Mouse (Mus musculus) mouse embryonic stem cell (cell line): ENCODE results near the gene Bnip3.

Experiments
- in situ Hi-C, 2 experiments: fragments of 300-500 bp; cut with MboI; formaldehyde crosslinking; loops; 1 replicate in 1 of 2; 3 replicates in 1 of 2; pipeline ENCODE4 v1.14.3; 2019 to 2020; ENCODE audit warnings: low sequenced_read_pairs in 2 of 2, low pct_unique_long_range_greater_than_20kb in 1 of 2, mixed read lengths in 1 of 2; ENCODE audit not compliant: unreplicated experiment in 1 of 2

Bnip3 gene

DNA sequence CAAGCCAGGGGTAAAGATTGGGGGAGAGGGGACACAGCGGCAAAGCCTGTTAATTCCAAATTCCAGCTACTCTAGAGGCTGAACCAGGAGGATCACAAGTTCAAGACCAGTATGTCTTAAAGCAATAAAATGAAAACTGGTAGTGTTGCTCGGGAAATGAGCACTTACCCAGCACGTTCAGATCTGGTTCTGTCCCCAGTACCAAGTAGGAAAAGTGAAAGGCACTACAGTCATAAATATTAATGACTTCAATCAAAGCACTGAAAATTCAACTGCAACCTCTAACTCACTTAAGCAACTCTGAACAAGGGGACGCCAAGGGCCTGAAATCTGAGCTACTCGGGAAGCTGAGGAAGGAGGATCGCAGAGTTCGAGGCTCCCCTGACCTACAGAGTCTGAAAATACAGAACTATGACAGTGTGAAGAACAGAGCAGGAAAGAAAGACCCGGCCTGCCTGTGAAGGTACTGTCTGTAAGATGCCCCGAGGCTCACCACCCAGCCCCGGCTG, 497 bp downstream of the Bnip3 start:
- in situ Hi-C loops: no loop called here

- in situ Hi-C loops: no loop called here
Measured at GRCm38 (mm10) chr7:138907976-138908375, 1.3 kb downstream of the Bnip3 start.

DNA sequence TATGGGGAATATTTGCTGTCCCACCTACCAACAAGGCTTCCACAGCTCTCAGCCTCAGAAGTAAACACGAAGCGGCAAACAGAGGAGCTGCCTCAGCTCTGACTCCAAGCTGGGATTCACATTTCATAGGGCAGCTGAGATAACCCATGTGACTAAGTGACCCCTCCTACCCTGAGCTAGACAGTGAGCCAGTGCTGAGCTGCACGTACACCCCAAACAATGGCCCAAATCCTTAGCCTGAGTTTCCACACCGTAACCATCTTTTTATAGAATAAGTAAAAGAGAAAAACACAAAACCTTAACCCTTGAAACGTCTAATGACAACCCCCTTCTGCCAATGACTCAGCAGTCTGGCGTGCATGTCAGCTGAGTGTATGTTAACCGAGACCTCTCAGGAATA, 2.3 kb downstream of the Bnip3 start:
- in situ Hi-C loops: no loop called here

DNA sequence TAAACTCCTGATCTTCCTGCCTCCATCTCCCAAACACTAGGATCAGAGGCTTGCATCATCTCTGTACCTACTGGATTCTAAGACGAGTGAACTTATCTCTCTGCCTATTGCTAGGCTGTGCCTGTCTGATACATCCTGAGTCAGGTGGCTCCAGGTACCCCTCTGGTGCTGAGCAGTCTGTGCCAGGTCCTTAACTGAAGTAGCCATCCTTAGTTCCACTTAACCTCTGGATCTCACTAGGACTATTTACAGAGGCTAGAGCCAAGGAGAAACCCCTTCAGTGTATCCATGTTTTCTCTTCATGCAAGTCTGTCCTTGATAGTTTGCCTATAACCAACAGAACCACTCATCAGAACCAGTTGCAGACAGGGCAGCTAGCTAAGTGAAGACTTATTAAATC, 2.9 kb downstream of the Bnip3 start:
- in situ Hi-C loops: no loop called here

- in situ Hi-C loops: no loop called here
Measured at GRCm38 (mm10) chr7:138903886-138904435, 5.4 kb downstream of the Bnip3 start.

- in situ Hi-C loops: no loop called here
Measured at GRCm38 (mm10) chr7:138898743-138899142, 10.6 kb downstream of the Bnip3 start.

DNA sequence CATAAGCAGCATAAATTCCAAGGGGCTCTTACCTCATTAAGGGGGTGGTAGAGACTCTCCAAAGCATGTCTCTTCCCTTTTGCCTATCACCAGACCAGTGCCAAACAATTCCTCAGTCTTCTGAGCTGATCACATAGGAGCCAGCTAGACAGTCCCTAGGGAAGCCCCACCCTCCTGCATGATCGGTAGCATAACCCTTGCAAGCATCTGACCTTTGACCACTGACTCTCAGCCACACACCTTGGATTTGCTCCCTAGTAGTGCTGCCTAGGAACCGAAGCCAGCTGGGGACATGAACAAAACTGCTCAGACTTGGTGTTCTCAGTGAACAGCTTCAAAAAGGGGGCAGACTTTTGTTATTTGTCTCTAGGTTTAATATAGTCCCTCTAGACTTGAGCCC, 11.2 kb downstream of the Bnip3 start:
- in situ Hi-C loops: no loop called here

DNA sequence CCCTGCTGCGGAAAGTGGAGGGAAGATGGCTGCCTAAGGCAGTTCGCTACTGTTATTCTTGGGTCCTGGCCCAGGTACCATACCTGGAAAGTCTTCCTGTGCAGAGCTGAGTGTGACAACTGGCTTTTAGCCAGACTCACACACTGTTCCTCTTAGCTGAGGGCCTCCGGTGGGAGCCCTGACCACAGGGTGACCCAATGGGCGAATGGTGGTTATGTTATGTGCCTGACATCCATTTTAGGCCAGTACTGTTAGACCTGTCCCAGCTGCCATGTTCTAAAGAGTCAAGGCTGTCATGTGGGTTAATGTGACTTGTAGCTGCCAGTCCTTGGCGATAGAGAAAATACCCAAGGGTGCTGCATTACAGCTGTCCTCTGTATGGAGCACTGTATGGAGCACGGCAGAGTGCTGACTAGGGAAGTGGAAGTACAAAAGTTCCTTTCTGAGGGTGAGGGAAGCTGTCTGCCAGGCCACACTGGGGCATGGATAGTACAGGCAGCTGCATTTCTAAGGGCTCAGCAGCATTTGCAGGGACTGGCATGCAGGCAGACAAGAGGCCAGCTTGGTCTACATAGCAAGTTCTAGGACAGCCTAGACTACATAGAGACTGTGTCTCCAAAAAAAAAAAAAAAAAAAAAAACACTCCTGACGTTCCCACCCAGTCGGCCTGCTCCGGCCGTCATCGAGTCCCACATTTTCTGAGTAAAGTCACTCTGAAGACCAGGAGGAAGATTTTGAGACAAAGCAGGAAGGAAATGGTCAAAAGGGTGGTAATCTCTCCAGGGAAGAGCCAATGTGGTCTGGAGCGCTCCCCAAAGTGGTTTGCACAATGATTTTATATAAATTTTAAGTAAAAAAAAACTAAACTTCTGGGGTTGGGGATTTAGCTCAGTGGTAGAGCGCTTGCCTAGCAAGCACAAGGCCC, 23.7 kb downstream of the Bnip3 start:
- in situ Hi-C loops: no loop called here

- in situ Hi-C loops: no loop called here
Measured at GRCm38 (mm10) chr7:138883724-138884123, 25.6 kb downstream of the Bnip3 start.

- in situ Hi-C loops: no loop called here
Measured at GRCm38 (mm10) chr7:138875031-138875430, 34.3 kb downstream of the Bnip3 start.

- in situ Hi-C loops: no loop called here
Measured at GRCm38 (mm10) chr7:138872956-138873355, 36.4 kb downstream of the Bnip3 start.

DNA sequence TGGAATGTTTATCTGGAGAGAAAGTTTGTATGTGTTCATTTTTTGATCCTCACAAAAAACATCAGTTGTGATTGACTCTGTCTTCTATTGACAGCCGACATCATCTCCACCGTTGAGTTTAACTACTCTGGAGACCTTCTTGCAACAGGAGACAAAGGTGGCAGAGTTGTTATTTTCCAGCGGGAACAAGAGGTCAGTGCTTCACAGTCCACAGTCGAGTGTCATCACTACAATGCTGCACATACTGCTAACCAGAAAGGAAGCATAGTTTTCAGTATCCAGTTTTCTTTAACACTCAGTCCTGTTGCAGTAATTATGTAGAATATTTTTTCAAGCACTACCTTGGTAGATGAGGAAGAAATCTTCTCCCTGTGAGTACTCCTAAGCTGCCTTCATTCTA, 41.0 kb downstream of the Bnip3 start:
- in situ Hi-C loops: no loop called here

GRCm38 (mm10) chr7:138867286-138867685, 42.0 kb downstream of the Bnip3 start:
- in situ Hi-C loops: no loop called here

GRCm38 (mm10) chr7:138864776-138865175, 44.5 kb downstream of the Bnip3 start:
- in situ Hi-C loops: no loop called here

- in situ Hi-C loops: no loop called here
Measured at GRCm38 (mm10) chr7:138863950-138864572, 45.3 kb downstream of the Bnip3 start.

- in situ Hi-C loops: no loop called here
Measured at GRCm38 (mm10) chr7:138856670-138857069, 52.6 kb downstream of the Bnip3 start.

GRCm38 (mm10) chr7:138854201-138854600, 55.1 kb downstream of the Bnip3 start:
- in situ Hi-C loops: no loop called here

DNA sequence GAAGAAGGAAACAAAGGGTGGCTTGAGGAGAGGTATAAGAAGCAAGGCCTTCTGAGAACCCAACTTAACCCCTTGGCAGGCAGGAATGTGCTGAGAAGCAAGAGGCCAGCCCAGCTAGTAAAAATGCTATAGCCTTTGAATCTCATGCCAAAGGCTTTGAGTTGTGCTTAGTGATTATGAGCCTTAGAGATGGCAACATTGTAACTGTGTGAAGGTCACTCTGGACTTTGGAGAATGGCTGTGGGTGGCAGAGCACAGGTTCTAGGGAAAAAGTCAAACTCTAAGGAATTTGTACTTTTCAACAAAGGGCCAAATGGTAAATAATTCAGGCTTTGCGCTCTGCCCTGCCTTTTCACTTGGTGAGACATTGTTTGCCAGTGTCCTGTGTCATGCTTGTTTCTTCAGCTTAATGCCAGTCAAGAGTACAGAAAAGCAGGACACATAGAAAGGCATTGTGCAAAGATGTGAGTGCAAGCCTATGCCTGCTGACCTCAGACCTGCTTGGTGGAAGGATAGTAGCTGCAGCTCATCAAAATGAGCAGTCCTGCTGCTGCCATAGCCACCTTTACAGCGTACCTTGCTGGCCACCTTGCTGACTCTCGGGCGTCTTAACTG, 55.8 kb downstream of the Bnip3 start:
- in situ Hi-C loops: no loop called here

- in situ Hi-C loops: no loop called here
Measured at GRCm38 (mm10) chr7:138850083-138850482, 59.2 kb downstream of the Bnip3 start.
